Mouse (Mus musculus) CH12.LX (cell line): ENCODE measurements at regions not wholly inside any gene's neighbourhood (a gene's known extent, or its start where the extent isn't known, plus 50 kb on each side); places are given as distances from the start of the nearest gene placed in this dataset.

Experiments
- DNase-seq: peaks from one replicate; pipeline ENCODE4 v3.0.0-alpha.2; 2013; ENCODE audit errors: extremely low read depth
- H3K27ac ChIP-seq: 2 replicates; pipeline ENCODE4 v1.5.1; 2012; ENCODE audit warnings: low read depth, mild to moderate bottlenecking, control low read depth, moderate library complexity; ENCODE audit not compliant: insufficient read depth
- H3K27me3 ChIP-seq: replicated peaks from 2 replicates; pipeline ENCODE3; 2012; ENCODE audit warnings: inconsistent platforms
- H3K36me3 ChIP-seq, 2 experiments: replicated peaks in 1 of 2; 2 replicates each; pipeline versions ENCODE3 to v1.6.1; 2012; ENCODE audit warnings: inconsistent platforms in 1 of 2, low read length in 1 of 2, mild to moderate bottlenecking in 1 of 2, mixed read lengths in 1 of 2, moderate library complexity in 1 of 2; ENCODE audit not compliant: control insufficient read depth in 1 of 2, insufficient read depth in 1 of 2
- H3K4me1 ChIP-seq, 2 experiments: 2 replicates each; pipeline ENCODE4 v1.6.1; 2012; ENCODE audit warnings: inconsistent platforms in 1 of 2, moderate library complexity in 1 of 2; ENCODE audit not compliant: insufficient read depth in 2 of 2, control insufficient read depth in 1 of 2
- H3K4me2 ChIP-seq: 2 replicates; pipeline ENCODE4 v1.6.1; 2012; ENCODE audit warnings: low read depth, mild to moderate bottlenecking, control low read depth; ENCODE audit not compliant: poor library complexity, insufficient read depth, severe bottlenecking
- H3K4me3 ChIP-seq, 3 experiments: fragments of 150-350 bp in 1 of 3; sonication (generic) in 1 of 3; replicated peaks in 1 of 3; 2 replicates each; pipeline versions ENCODE3 to v1.5.1; 2011 to 2012; ENCODE audit warnings: low read depth in 2 of 3, low read length in 2 of 3, mild to moderate bottlenecking in 2 of 3, moderate library complexity in 2 of 3, control low read depth in 1 of 3, improper control_type of control experiment in 1 of 3, inconsistent platforms in 1 of 3, mixed read lengths in 1 of 3; ENCODE audit not compliant: poor library complexity in 1 of 3
- H3K79me2 ChIP-seq: replicated peaks from 2 replicates; pipeline ENCODE4 v1.6.1; 2012; ENCODE audit warnings: mild to moderate bottlenecking, moderate library complexity; ENCODE audit not compliant: control insufficient read depth, poor library complexity, insufficient read depth, severe bottlenecking; ENCODE audit errors: extremely low read depth
- H3K9ac ChIP-seq: 2 replicates; pipeline ENCODE4 v1.6.1; 2012; ENCODE audit warnings: low read depth, mild to moderate bottlenecking, control low read depth, moderate library complexity; ENCODE audit not compliant: insufficient read depth
- H3K9me3 ChIP-seq: replicated peaks from 2 replicates; pipeline ENCODE3; 2012; ENCODE audit warnings: low read length, inconsistent platforms, mixed read lengths
- CTCF ChIP-seq, 2 experiments: IDR thresholded peaks in 1 of 2; conservative IDR thresholded peaks in 1 of 2; 2 replicates each; pipeline ENCODE4 v1.5.1; 2011 to 2012; ENCODE audit warnings: low read depth in 2 of 2, low read length in 2 of 2, improper control_type of control experiment in 1 of 2, inconsistent platforms in 1 of 2, mild to moderate bottlenecking in 1 of 2, moderate library complexity in 1 of 2
- ELF1 ChIP-seq: IDR thresholded peaks from 2 replicates; pipeline ENCODE4 v1.6.1; 2014; ENCODE audit warnings: low read depth, mild to moderate bottlenecking, inconsistent platforms, low read length, improper control_type of control experiment
- GABPA ChIP-seq: IDR thresholded peaks from 2 replicates; pipeline ENCODE4 v1.6.1; 2012; ENCODE audit warnings: low read depth, low read length, improper control_type of control experiment, inconsistent platforms; ENCODE audit not compliant: insufficient replicate concordance
- IRF4 ChIP-seq: IDR thresholded peaks from 2 replicates; pipeline ENCODE4 v1.6.1; 2014; ENCODE audit warnings: low read depth, mild to moderate bottlenecking, inconsistent platforms, low read length, improper control_type of control experiment
- KAT2A ChIP-seq: IDR thresholded peaks from 2 replicates; pipeline ENCODE4 v1.6.1; 2012; ENCODE audit warnings: low read length, improper control_type of control experiment, inconsistent platforms; ENCODE audit not compliant: insufficient replicate concordance
- MAZ ChIP-seq: IDR thresholded peaks from 2 replicates; pipeline ENCODE4 v1.6.1; 2012; ENCODE audit warnings: low read depth, mild to moderate bottlenecking, inconsistent platforms, low read length, improper control_type of control experiment, moderate library complexity
- NELFE ChIP-seq: IDR thresholded peaks from 2 replicates; pipeline ENCODE4 v1.6.1; 2011; ENCODE audit warnings: low read depth, low read length, improper control_type of control experiment
- PAX5 ChIP-seq: IDR thresholded peaks from 2 replicates; pipeline ENCODE4 v1.6.1; 2012; ENCODE audit warnings: low read length, inconsistent platforms, mixed read lengths
- TCF12 ChIP-seq: IDR thresholded peaks from 2 replicates; pipeline ENCODE4 v1.6.1; 2014; ENCODE audit warnings: low read depth, mild to moderate bottlenecking, inconsistent platforms, low read length, improper control_type of control experiment
- ZC3H11A ChIP-seq: IDR thresholded peaks from 2 replicates; pipeline ENCODE4 v1.6.1; 2012; ENCODE audit warnings: low read depth, mild to moderate bottlenecking, inconsistent platforms, low read length, improper control_type of control experiment
- ZNF384 ChIP-seq: IDR thresholded peaks from 2 replicates; pipeline ENCODE4 v1.6.1; 2012; ENCODE audit warnings: low read depth, low read length, improper control_type of control experiment, inconsistent platforms
- dilution Hi-C: fragments of 300-500 bp; cut with MboI; formaldehyde crosslinking; loops from 2 replicates; pipeline ENCODE4 v1.14.3; 2020; ENCODE audit warnings: low sequenced_read_pairs; ENCODE audit not compliant: extremely low pct_unique_long_range_greater_than_20kb, extremely low pct_ligation_motif_present
- in situ Hi-C: fragments of 300-500 bp; cut with MboI; formaldehyde crosslinking; loops from 3 replicates; pipeline ENCODE4 v1.14.3; 2019; ENCODE audit warnings: low sequenced_read_pairs, low pct_ligation_motif_present, low pct_unique_long_range_greater_than_20kb, mixed read lengths

DNA sequence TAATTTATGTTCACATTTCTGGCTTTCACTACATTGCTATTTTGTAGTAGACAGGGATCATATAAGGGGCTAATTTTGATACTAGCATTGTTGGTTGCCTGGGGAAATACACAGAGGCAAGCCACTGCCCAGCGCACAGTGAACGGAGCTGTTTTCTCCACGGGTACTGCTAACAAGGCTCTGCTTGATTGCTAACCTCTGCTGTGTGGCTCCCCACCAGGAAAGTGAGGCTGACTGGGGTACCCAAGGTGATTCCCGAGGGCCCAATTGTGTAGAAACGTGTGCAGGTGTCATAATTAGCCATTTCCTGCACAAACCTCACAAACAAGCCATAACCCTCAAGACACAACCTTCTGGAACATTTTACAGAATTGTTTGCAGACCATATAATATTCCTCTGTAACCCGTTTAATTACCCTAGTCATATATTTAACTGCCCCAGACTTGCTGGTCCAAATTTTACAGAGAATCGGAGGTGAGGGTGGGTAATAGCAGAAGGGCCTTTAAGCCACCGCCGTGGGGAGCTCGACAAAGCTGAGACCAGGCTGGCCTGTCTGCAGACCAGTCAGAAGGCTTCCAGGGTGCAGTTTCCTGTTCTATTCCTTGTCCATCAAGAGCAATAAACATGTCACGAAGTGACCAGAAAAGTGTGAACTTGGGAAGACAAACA, 170.9 kb downstream of the Fam169b start:
- TF ChIP-seq KAT2A (no peak), GABPA (no peak), ZC3H11A (no peak)
- no peak overlapping the region for H3K9ac ChIP-seq
- DNase-seq: no peak
- in situ Hi-C loops (no loop called here), dilution Hi-C loops (no loop called here)
- no peak overlapping the region for H3K27ac ChIP-seq
- H3K4me2 ChIP-seq: no peak overlapping the region
- H3K79me2 ChIP-seq: no peaks in the 10 kb centered on the region
- no peak overlapping the region for H3K4me3 ChIP-seq
- H3K36me3 ChIP-seq: no peaks in the 10 kb centered on the region
- peaks cover 49% of the 10 kb centered on the region for H3K27me3 ChIP-seq
- no peaks in the 10 kb centered on the region for H3K4me1 ChIP-seq
- H3K9me3 ChIP-seq: no peaks in the 10 kb centered on the region

DNA sequence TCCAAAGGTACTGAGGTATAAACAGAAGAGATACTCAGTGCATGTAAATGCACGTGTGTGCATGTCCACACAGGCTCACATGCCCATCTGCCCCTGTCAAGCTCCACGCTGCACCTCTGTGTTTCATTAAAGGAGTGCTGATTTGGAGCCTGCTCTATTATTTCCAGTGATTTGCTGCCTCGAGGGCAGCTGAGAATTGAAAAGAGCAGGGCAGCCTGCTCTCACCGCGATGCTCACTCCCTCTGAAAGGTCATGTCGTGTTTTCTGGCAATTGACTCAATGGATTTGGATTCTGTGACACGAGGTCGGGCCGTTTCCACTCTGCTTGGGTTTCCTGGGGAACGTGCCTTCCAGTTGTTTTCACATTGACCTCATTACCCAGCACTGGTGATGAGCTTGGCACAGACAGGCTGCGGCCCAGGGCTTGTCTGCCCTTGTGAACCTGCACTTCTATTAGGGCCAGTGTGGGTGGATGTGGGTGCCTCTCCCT, 167.1 kb downstream of the Fam169b start:
- H3K36me3 ChIP-seq: no peaks in the 10 kb centered on the region
- H3K9me3 ChIP-seq: no peaks in the 10 kb centered on the region
- H3K4me3 ChIP-seq: no peak overlapping the region
- no peaks in the 10 kb centered on the region for H3K4me1 ChIP-seq
- no peaks in the 10 kb centered on the region for H3K79me2 ChIP-seq
- no peak overlapping the region for H3K9ac ChIP-seq
- TF ChIP-seq IRF4 (no peak), ELF1 (no peak), KAT2A (no peak), CTCF (conservative IDR thresholded peaks at IDR 0.05 in 1 of 2, IDR thresholded peaks at IDR 0.05 in 1 of 2; ENCODE audit: low read depth in 2 of 2, low read length in 2 of 2) (no peak), PAX5 (no peak), MAZ (no peak)
- H3K4me2 ChIP-seq: no peak overlapping the region
- dilution Hi-C loops (no loop called here), in situ Hi-C loops (no loop called here)
- no peak overlapping the region for H3K27ac ChIP-seq
- DNase-seq: no peak
- peaks cover 65% of the 10 kb centered on the region for H3K27me3 ChIP-seq

DNA sequence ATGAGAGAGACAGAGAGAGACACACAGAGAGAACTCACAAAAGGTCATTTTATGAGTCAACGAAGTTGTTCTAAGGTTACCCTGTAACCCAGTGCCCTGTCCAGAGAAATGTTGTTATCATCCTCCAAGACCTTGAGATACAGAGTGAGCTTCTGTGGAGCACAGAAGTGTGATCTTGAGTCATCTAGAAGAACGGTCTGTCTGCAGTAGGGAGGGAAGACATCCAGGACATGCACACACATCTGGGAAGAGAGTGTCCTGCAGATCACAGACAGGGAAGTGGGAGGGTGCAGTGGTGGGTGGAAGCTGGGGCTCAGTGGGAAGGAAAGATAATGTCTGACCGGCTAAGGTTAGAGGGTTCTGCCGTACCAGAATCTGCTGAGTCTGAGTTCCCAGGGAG, 155.3 kb downstream of the Fam169b start:
- dilution Hi-C loops (no loop called here), in situ Hi-C loops (no loop called here)
- Histone ChIP-seq H3K4me3 (no peak overlapping the region), H3K79me2 (no peaks in the 10 kb centered on the region), H3K4me1 (no peaks in the 10 kb centered on the region), H3K27me3 (peaks cover 72% of the 10 kb centered on the region), H3K9ac (no peak overlapping the region), H3K4me2 (no peak overlapping the region), H3K27ac (no peak overlapping the region), H3K36me3 (no peaks in the 10 kb centered on the region), H3K9me3 (no peaks in the 10 kb centered on the region)
- no peak for DNase-seq
- no peak for TF ChIP-seq TCF12
- no peak for TF ChIP-seq NELFE
- TF ChIP-seq PAX5: no peak
- no peak for TF ChIP-seq ZNF384
